Mouse (Mus musculus) heart, postnatal 0 days (tissue): ENCODE results near the gene Frmd6. TPM values are rescaled to one million over a fixed set of nuclear protein-coding genes. Genes with fewer than 3 reads are reported as not detected.
A peak's percentile ranks its signal among the peaks of the same experiment; 100 is the strongest.

Experiments used
- ATAC-seq: fragments of 200-750 bp; cut with Nextera tagmentation; 2 replicates; pipeline ENCODE4 v1.8.0; 2017; ENCODE audit warnings: low read depth, moderate number of reproducible peaks, moderate library complexity; ENCODE audit not compliant: insufficient read depth
- DNase-seq: peaks from one replicate; pipeline ENCODE4 v3.0.0-alpha.2; 2016; ENCODE audit warnings: low spot score
- H3K27ac ChIP-seq: fragments of 300-500 bp; sonication (generic); 2 replicates; pipeline ENCODE4 v1.5.1; 2014; ENCODE audit warnings: low read depth, mild to moderate bottlenecking
- H3K27me3 ChIP-seq: fragments of 300-500 bp; sonication (generic); 2 replicates; pipeline ENCODE4 v1.6.1; 2014; ENCODE audit warnings: low read length, mixed read lengths; ENCODE audit not compliant: control insufficient read depth, insufficient read depth
- H3K36me3 ChIP-seq: fragments of 300-500 bp; sonication (generic); replicated peaks from 2 replicates; pipeline ENCODE4 v1.6.1; 2014; ENCODE audit warnings: low read length, mixed read lengths; ENCODE audit not compliant: control insufficient read depth, insufficient read depth
- H3K4me1 ChIP-seq: fragments of 300-500 bp; sonication (generic); 2 replicates; pipeline ENCODE4 v1.6.1; 2014; ENCODE audit warnings: antibody characterized with exemption; ENCODE audit not compliant: control insufficient read depth, insufficient read depth
- H3K4me2 ChIP-seq: fragments of 300-500 bp; sonication (generic); 2 replicates; pipeline ENCODE4 v1.6.1; 2014; ENCODE audit warnings: low read depth, mild to moderate bottlenecking, low read length, moderate library complexity
- H3K4me3 ChIP-seq: fragments of 300-500 bp; sonication (generic); 2 replicates; pipeline ENCODE4 v1.5.1; 2014; ENCODE audit warnings: low read depth, low read length
- H3K9ac ChIP-seq: fragments of 300-500 bp; sonication (generic); replicated peaks from 2 replicates; pipeline ENCODE4 v1.6.1; 2014; ENCODE audit warnings: low read depth, low read length, mixed read lengths
- H3K9me3 ChIP-seq: fragments of 300-500 bp; sonication (generic); replicated peaks from 2 replicates; pipeline ENCODE4 v1.6.1; 2016; ENCODE audit warnings: low read length; ENCODE audit not compliant: control insufficient read depth
- CTCF ChIP-seq: IDR thresholded peaks from 2 replicates; pipeline ENCODE4 v1.5.1; 2016; ENCODE audit warnings: antibody characterized with exemption, control low read depth, low read depth
- EP300 ChIP-seq: IDR thresholded peaks from 2 replicates; pipeline ENCODE4 v1.6.1; 2016; ENCODE audit warnings: antibody characterized with exemption, low read depth
- WGBS: fragments of 180-500 bp; shearing (Covaris S2); extraction: QIAGEN DNeasy Blood & Tissue Kit; methylation state at CpG from one replicate; pipeline ENCODE4 v1.1.7; 2014; 5-methylcytosine and 5-hydroxymethylcytosine counted together
- polyA plus RNA-seq: library from polyadenylated mRNA; unstranded; fragments of >200 nt; fragmentation: Nextera tagmentation; extraction: Ambion mirVana; gene quantifications from 2 replicates; pipeline ENCODE4 v1.2.1, GENCODE M21; 2015
- total RNA-seq: library from RNA; depleted of rRNA; stranded (reverse); fragments of >200 nt; gene quantifications from 2 replicates; pipeline ENCODE4 v1.2.3, GENCODE M21; 2014; ENCODE audit warnings: low replicate concordance

Gene Frmd6
- total and polyA plus RNA-seq, 2 experiments from 2014 or later = 17.4 to 29.2 TPM

DNA sequence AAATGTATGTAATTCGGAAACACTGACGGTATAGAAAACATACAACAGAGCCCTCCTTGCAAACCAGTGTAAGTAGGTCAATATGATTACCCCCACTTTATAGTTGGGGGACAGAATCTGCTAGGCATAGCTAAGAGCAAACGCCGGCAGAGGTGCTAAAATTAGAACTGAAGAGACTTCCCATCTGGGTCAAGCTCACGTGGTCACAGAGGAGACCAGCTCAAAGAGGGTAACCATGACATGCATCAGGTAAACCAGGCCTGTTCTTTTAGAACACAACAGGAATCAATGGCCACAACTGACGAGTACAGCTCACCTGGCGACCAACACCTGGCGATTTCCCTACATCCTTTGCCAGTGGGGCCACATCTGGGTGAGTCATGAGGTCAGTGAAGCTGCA, 25.2 kb upstream of the Frmd6 start:
- Histone ChIP-seq H3K27ac (peak overlapping the region; percentile 95), H3K4me2 (no peak overlapping the region), H3K4me3 (no peak overlapping the region), H3K4me1 (peaks cover 18% of the 10 kb centered on the region), H3K27me3 (no peaks in the 10 kb centered on the region), H3K9me3 (no peaks in the 10 kb centered on the region), H3K36me3 (no peaks in the 10 kb centered on the region), H3K9ac (no peak overlapping the region)
- DNase-seq (peak; percentile 70), ATAC-seq (peak; percentile 67)
- TF ChIP-seq CTCF = no peak
- no peak for TF ChIP-seq EP300
- 59% methylated on average over 8 of the region's 8 CpGs for WGBS

DNA sequence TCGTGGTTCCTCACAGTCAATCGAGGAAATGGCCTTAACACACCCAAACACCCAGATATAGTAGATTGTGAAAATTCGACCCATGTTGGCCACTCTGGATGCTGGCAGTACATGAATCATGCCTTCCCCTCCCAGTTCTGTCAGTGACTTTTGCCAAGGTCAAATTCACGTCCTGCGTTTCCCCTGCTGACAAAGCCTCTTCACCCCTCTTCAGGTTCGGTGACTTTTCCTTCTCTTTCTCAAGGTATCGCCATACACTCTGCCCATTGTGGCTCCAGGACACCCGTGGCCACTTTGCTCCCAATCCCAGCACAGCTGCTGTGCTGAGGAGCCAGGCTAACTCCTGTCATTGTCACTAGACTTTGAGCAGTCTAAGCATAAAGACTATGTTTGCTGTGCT, 24.0 kb upstream of the Frmd6 start:
- H3K27me3 ChIP-seq = no peaks in the 10 kb centered on the region
- no peak for ATAC-seq
- H3K4me1 ChIP-seq = peaks cover 16% of the 10 kb centered on the region
- WGBS = 38% methylated on average over 8 of the region's 8 CpGs
- no peak overlapping the region for H3K4me2 ChIP-seq
- no peak for DNase-seq
- H3K9ac ChIP-seq = no peak overlapping the region
- H3K27ac ChIP-seq = peak overlapping the region; percentile 61
- TF ChIP-seq CTCF = no peak
- no peaks in the 10 kb centered on the region for H3K36me3 ChIP-seq
- H3K4me3 ChIP-seq = no peak overlapping the region
- H3K9me3 ChIP-seq = no peaks in the 10 kb centered on the region

DNA sequence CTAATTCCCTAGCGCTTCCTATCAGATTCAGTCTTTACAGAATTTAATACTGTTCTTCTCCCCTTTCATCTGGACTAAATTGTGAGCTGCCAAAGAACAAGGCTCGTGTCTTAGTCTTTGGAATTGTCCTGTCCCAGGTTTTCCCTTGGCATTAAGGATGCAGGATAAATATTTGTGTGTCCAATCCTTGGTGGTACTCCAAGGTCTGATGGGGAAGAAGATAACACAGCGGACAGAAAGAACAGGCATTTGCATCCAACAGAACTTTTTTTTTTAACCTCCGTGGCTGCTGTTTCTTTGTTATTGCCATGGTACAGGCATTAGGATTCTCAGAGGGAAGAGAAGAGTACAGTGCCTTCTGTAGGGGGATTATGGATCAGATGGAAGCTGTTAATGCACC, 21.8 kb upstream of the Frmd6 start:
- TF ChIP-seq EP300 (no peak), CTCF (no peak)
- Histone ChIP-seq H3K4me1 (peaks cover 12% of the 10 kb centered on the region), H3K36me3 (no peaks in the 10 kb centered on the region), H3K9me3 (no peaks in the 10 kb centered on the region), H3K27me3 (no peaks in the 10 kb centered on the region), H3K27ac (no peak overlapping the region), H3K4me2 (no peak overlapping the region), H3K4me3 (no peak overlapping the region), H3K9ac (no peak overlapping the region)
- ATAC-seq = no peak
- WGBS = 75% methylated on average over 4 of the region's 4 CpGs
- no peak for DNase-seq

DNA sequence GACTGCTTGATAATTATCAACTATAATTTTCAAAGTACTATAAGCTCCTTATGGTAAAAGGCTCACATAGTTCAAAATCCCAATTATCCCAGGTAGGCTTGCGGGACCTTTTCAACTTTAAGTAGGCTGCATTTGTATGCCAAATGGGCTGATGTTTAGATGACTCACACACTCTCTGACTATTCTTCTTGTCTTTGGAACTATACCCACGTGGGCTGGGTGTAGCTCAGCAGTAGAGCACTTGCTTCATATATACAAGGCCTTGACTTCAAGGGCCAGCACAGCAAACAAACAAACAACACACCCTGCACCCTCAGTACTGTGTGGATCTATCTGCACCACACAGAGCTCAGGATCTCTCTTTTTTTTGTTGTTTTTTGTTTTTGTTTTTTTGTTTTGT, 20.3 kb upstream of the Frmd6 start:
- no peak for ATAC-seq
- no peak overlapping the region for H3K4me3 ChIP-seq

DNA sequence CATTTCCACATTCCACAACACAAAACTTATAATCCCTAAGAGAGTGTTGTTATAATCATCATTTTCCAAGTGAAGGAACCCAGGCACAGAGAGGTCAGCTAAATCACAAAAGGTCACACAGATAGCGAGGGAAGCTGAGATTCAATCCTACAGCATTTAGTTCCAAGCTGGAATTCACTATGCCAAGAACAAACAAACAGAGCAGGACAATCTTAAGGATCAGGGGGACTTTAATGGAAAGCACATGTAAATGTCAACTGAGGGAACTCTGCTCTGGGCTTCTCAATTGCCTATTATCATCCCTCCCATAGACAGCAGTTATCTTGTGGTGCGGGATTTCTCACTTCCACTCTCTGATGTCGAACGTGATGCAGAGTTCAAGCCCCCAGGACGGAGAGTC, 17.8 kb upstream of the Frmd6 start:
- H3K36me3 ChIP-seq = no peaks in the 10 kb centered on the region
- no peak for TF ChIP-seq EP300
- no peak for TF ChIP-seq CTCF
- no peak overlapping the region for H3K4me2 ChIP-seq
- H3K4me1 ChIP-seq = peaks cover 5% of the 10 kb centered on the region; the same call in 1 of the 2 replicates
- H3K27ac ChIP-seq = no peak overlapping the region
- H3K4me3 ChIP-seq = no peak overlapping the region
- DNase-seq = no peak
- WGBS = 50% methylated on average over 5 of the region's 5 CpGs
- no peaks in the 10 kb centered on the region for H3K9me3 ChIP-seq
- no peaks in the 10 kb centered on the region for H3K27me3 ChIP-seq
- H3K9ac ChIP-seq = no peak overlapping the region
- ATAC-seq = no peak

More for the DNA sequence above, 20.3 kb upstream of the Frmd6 start:
- 60% methylated on average over 2 of the region's 2 CpGs for WGBS
- no peaks in the 10 kb centered on the region; the same call in 1 of the 2 replicates for H3K4me1 ChIP-seq
- H3K27ac ChIP-seq = no peak overlapping the region
- H3K36me3 ChIP-seq = no peaks in the 10 kb centered on the region
- no peaks in the 10 kb centered on the region for H3K27me3 ChIP-seq
- no peak for DNase-seq
- no peak overlapping the region for H3K4me2 ChIP-seq
- H3K9me3 ChIP-seq = no peaks in the 10 kb centered on the region
- no peak for TF ChIP-seq CTCF
- no peak overlapping the region for H3K9ac ChIP-seq

DNA sequence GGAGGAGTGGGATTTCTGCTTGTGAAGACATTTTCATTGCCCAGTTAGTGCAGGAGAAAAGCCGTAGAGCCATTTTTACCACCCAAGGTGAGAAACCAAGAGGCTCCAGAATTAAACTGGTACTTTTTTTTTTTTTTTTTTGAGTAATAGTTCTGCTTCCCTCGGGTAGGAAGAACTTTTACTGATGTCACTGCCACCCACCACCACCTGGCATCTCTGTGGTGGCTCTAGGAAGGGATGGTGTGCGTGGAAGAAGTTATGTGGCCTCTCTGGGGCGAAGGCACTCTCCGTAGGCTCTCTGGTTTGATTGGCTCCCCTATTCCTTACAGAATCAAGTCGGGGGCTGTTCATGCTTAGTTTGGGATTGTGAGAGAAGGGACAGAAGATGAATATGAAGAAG, 17.3 kb upstream of the Frmd6 start:
- DNase-seq (no peak), ATAC-seq (no peak)
- no peak overlapping the region for H3K9ac ChIP-seq
- 69% methylated on average over 6 of the region's 6 CpGs for WGBS
- no peaks in the 10 kb centered on the region for H3K27me3 ChIP-seq
- no peaks in the 10 kb centered on the region for H3K9me3 ChIP-seq
- H3K4me3 ChIP-seq = no peak overlapping the region
- TF ChIP-seq CTCF (no peak), EP300 (no peak)
- no peaks in the 10 kb centered on the region for H3K36me3 ChIP-seq
- H3K27ac ChIP-seq = no peak overlapping the region
- no peak overlapping the region for H3K4me2 ChIP-seq
- H3K4me1 ChIP-seq = peaks cover 9% of the 10 kb centered on the region
